Mouse (Mus musculus) G1E (cell line): ENCODE results near the gene Nr4a2.

Experiments
- CTCF ChIP-seq: IDR thresholded peaks from 2 replicates; pipeline ENCODE4 v1.5.1; 2012; ENCODE audit warnings: low read depth, low read length, inconsistent platforms, mixed read lengths
- POLR2AphosphoS5 ChIP-seq: IDR thresholded peaks from 2 replicates; pipeline ENCODE4 v1.6.1; 2012; ENCODE audit warnings: low read depth, low read length, inconsistent platforms; ENCODE audit not compliant: insufficient replicate concordance
- TAL1 ChIP-seq: conservative IDR thresholded peaks from 2 replicates; pipeline ENCODE4 v1.6.1; 2012; ENCODE audit warnings: low read depth, low read length, inconsistent platforms, mixed read lengths

DNA sequence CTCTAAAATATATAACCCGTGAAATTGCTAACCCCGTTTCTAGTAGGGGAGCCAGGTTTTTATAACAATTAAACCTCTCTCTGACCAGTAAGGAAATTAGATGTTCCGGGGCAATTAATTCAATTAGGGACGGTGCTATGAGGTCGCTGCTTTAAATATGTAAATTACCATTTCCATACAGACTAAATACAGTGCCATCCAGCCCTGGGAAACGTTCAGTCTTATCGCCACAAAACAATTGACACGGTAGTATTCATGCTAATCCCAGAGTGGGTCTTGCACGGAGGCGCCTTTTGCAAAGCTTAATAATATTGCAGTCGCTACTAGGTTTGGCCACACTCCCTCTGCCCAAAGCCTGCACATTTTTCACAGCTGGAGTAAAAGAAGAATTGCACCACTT is 14.5 kb downstream of the Nr4a2 start:
- TF ChIP-seq CTCF (no peak), TAL1 (no peak), POLR2AphosphoS5 (no peak)
